Mouse (Mus musculus) forebrain, embryonic 11.5 days (tissue): ENCODE data around the gene Fam169b. TPM values are rescaled to one million over a fixed set of nuclear protein-coding genes. Genes with fewer than 3 reads are reported as not detected.

Source experiments
- ATAC-seq: fragments of 200-750 bp; cut with Nextera tagmentation; replicated peaks from 2 replicates; pipeline ENCODE4 v1.8.0; 2017; ENCODE audit warnings: moderate TSS enrichment; ENCODE audit not compliant: low FRiP score
- DNase-seq: peaks from one replicate; pipeline ENCODE4 v3.0.0-alpha.2; 2017; ENCODE audit warnings: low spot score
- H3K27ac ChIP-seq: fragments of 300-500 bp; sonication (generic); 2 replicates; pipeline ENCODE4 v1.5.1; 2014; ENCODE audit warnings: low read depth, low read length
- H3K27me3 ChIP-seq: fragments of 300-500 bp; sonication (generic); 2 replicates; pipeline ENCODE4 v1.6.1; 2014; ENCODE audit warnings: mild to moderate bottlenecking, low read length, mixed read lengths; ENCODE audit not compliant: control insufficient read depth, insufficient read depth
- H3K36me3 ChIP-seq: fragments of 300-500 bp; sonication (generic); 2 replicates; pipeline ENCODE4 v1.6.1; 2014; ENCODE audit warnings: mild to moderate bottlenecking, low read length, moderate library complexity, mixed read lengths; ENCODE audit not compliant: control insufficient read depth, insufficient read depth
- H3K4me1 ChIP-seq: fragments of 300-500 bp; sonication (generic); replicated peaks from 2 replicates; pipeline ENCODE4 v1.6.1; 2014; ENCODE audit warnings: low read length, mixed read lengths; ENCODE audit not compliant: control insufficient read depth, insufficient read depth
- H3K4me2 ChIP-seq: fragments of 300-500 bp; sonication (generic); 2 replicates; pipeline ENCODE4 v1.6.1; 2014; ENCODE audit warnings: low read depth, mild to moderate bottlenecking, low read length, moderate library complexity, mixed read lengths; ENCODE audit not compliant: severe bottlenecking
- H3K4me3 ChIP-seq: fragments of 300-500 bp; sonication (generic); 2 replicates; pipeline ENCODE4 v1.5.1; 2014; ENCODE audit warnings: low read depth, low read length
- H3K9ac ChIP-seq: fragments of 300-500 bp; sonication (generic); 2 replicates; pipeline ENCODE4 v1.6.1; 2014; ENCODE audit warnings: low read length
- H3K9me3 ChIP-seq: fragments of 300-500 bp; sonication (generic); 2 replicates; pipeline ENCODE4 v1.6.1; 2016; ENCODE audit warnings: low read length, mixed read lengths; ENCODE audit not compliant: control insufficient read depth
- WGBS: fragments of 180-500 bp; shearing (Covaris S2); extraction: QIAGEN DNeasy Blood & Tissue Kit; methylation state at CpG from one replicate; pipeline ENCODE4 v1.1.7; 2014; 5-methylcytosine and 5-hydroxymethylcytosine counted together
- polyA plus RNA-seq: library from polyadenylated mRNA; unstranded; fragments of >200 nt; fragmentation: Nextera tagmentation; extraction: Ambion mirVana; gene quantifications from 2 replicates; pipeline ENCODE4 v1.2.1, GENCODE M21; 2014

Gene Fam169b
- polyA plus RNA-seq, 1 experiment from 2014 or later = 0.39 TPM

DNA sequence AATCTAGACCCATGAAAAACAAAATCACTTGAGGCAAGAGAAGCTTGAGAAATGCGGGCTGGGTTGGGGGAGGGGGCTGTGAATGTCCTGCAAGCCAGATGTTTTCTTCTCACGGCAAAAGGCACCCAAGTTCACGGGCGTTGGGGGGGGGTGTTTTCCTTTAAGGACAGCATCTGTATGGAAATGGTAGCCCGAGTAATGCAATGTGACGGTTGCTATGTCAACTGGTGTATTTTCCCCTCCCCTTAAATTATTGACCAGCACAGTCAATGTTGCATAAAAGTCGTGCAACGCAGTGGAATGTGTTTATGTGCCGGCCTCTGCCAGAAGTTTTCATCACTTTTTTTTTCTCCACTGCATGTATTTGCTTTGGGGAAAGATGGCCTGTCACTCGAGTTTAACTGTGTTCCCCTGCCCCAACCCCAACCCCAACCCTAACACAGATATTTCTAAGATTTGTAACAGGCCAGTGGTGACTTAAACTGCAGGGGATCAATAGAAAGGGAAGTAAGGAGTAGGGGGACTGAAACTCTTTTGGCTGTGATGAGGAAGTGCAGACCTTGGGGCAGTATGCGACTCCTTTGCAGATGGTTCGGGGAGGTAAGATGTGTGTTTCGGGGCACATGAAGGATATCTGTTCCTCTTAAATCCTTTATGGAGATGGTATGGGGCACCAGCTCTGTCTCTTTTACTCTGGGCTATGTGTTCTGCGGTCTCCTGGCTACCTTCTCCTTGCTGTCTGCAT, 39.6 kb downstream of the Fam169b start:
- no peaks in the 10 kb centered on the region for H3K9me3 ChIP-seq
- ATAC-seq (no peak), DNase-seq (no peak)
- H3K27me3 ChIP-seq = no peaks in the 10 kb centered on the region
- H3K9ac ChIP-seq = no peak overlapping the region
- H3K4me2 ChIP-seq = no peak overlapping the region
- no peaks in the 10 kb centered on the region for H3K36me3 ChIP-seq
- no peak overlapping the region for H3K4me3 ChIP-seq
- H3K4me1 ChIP-seq = no peaks in the 10 kb centered on the region
- WGBS = 83% methylated on average over 14 of the region's 14 CpGs
- no peak overlapping the region for H3K27ac ChIP-seq

DNA sequence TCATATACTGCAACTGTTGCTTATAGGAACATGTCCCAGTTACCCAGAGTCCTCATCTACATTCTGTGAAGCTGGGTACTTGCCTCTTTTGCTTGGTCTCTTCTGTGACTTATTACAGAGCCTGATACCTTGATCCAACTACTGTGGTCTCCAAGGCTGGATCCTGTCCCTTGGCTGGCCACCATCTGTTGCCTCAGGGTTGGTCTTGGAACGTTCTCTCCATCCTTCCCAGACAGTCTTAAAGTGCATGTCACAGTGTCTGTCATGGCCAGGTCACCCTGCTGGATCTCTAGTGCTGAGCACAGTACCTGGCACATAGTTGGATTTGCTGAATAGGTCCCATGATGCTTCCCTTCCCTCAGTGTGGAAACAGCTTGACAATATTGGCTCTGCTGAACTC, 40.6 kb downstream of the Fam169b start:
- Histone ChIP-seq H3K27ac (no peak overlapping the region), H3K27me3 (no peaks in the 10 kb centered on the region), H3K9me3 (no peaks in the 10 kb centered on the region), H3K4me3 (no peak overlapping the region), H3K36me3 (no peaks in the 10 kb centered on the region), H3K4me1 (no peaks in the 10 kb centered on the region), H3K9ac (no peak overlapping the region), H3K4me2 (no peak overlapping the region)
- DNase-seq (no peak), ATAC-seq (no peak)
- WGBS = 83% methylated on average over 1 of the region's 1 CpGs

DNA sequence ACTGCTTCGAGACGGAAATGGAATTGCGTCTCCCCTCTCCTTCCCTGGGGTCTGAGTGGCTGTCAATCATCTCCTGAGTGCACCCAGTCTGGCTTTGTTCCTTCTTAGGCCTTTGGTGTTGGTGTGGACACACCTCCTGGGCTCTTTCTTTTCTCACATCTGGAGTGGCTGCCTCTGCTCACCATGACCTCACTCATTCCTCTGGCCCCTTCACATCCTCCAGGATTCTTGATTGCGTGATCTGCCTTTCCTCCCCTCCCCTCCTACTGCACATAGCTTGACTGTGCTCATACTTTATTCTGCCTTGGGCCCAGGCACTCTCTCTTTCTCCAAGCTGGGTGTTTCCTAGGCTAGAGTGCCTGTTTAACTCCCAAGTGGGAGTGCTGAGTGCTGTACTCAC, 41.4 kb downstream of the Fam169b start:
- no peak for ATAC-seq
- H3K9ac ChIP-seq = no peak overlapping the region
- H3K27ac ChIP-seq = no peak overlapping the region
- no peak overlapping the region for H3K4me2 ChIP-seq
- DNase-seq = no peak
- no peaks in the 10 kb centered on the region for H3K36me3 ChIP-seq
- H3K9me3 ChIP-seq = no peaks in the 10 kb centered on the region
- H3K4me1 ChIP-seq = no peaks in the 10 kb centered on the region
- WGBS = 78% methylated on average over 4 of the region's 4 CpGs
- H3K4me3 ChIP-seq = no peak overlapping the region
- H3K27me3 ChIP-seq = no peaks in the 10 kb centered on the region

DNA sequence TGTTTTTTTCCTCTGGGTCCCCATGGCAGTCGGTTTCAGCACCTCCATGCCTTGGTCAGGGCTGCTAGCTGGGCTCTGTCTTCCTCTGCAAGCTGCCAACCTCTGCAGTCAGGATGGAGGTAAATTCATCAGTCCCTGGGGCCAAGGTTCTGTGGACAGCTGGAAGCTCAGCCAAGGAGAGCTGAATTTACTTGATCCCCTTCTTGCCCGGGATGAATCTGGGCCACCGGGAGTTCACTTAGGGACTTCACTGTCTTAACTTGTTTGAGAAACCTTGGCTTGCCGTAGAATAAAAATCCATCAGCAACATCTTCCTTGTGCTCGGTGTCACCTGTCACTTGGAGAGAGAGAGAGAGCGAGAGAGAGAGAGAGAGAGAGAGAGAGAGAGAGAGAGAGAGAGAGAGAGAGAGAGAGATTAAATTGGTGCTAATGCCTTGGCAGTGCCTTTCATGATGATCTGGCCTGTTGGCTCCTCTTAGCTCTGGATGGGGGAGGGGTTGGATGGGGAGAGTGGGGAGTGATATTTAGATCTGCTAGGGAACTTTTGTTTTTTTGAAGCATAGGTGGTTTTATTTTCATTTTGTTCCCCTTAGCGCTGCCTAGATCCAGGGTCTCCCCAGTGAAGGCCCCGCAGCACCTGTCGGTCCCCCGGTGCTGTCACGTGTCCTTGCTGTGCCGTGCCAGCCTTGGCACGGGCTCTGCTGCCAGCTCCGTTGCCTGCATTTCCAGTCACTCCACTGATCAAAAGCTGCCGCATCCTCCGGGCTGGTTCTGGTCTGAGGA, 44.6 kb downstream of the Fam169b start:
- Histone ChIP-seq H3K27ac (no peak overlapping the region), H3K4me2 (no peak overlapping the region), H3K9me3 (no peaks in the 10 kb centered on the region), H3K4me3 (no peak overlapping the region), H3K9ac (no peak overlapping the region), H3K27me3 (no peaks in the 10 kb centered on the region), H3K36me3 (no peaks in the 10 kb centered on the region), H3K4me1 (no peaks in the 10 kb centered on the region)
- WGBS = 88% methylated on average over 15 of the region's 16 CpGs
- ATAC-seq (no peak), DNase-seq (no peak)

DNA sequence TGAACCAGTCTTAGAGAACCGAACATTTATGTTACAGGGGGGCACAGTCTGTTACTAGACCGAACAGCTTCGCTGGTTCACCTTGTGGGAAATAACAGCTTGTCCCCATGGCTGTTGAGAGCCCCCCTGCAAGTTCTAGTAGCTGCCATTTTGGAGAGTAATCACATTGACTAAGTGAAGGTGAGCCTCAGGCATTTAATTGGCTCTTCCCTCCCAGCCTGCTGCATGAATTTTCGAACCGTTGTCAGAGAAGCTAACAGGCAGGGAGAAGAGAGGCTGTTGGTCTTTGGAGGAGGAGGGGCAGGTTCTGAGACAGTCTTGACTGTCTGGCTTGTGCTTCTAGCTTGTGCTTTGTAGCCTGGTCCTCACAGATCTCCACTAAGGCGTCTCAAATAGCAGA, 45.3 kb downstream of the Fam169b start:
- no peak overlapping the region for H3K9ac ChIP-seq
- H3K27me3 ChIP-seq = no peaks in the 10 kb centered on the region
- WGBS = 66% methylated on average over 6 of the region's 6 CpGs
- H3K27ac ChIP-seq = no peak overlapping the region
- H3K4me2 ChIP-seq = no peak overlapping the region
- H3K4me3 ChIP-seq = no peak overlapping the region
- H3K36me3 ChIP-seq = no peaks in the 10 kb centered on the region
- no peaks in the 10 kb centered on the region for H3K9me3 ChIP-seq
- ATAC-seq (no peak), DNase-seq (no peak)
- no peaks in the 10 kb centered on the region for H3K4me1 ChIP-seq

DNA sequence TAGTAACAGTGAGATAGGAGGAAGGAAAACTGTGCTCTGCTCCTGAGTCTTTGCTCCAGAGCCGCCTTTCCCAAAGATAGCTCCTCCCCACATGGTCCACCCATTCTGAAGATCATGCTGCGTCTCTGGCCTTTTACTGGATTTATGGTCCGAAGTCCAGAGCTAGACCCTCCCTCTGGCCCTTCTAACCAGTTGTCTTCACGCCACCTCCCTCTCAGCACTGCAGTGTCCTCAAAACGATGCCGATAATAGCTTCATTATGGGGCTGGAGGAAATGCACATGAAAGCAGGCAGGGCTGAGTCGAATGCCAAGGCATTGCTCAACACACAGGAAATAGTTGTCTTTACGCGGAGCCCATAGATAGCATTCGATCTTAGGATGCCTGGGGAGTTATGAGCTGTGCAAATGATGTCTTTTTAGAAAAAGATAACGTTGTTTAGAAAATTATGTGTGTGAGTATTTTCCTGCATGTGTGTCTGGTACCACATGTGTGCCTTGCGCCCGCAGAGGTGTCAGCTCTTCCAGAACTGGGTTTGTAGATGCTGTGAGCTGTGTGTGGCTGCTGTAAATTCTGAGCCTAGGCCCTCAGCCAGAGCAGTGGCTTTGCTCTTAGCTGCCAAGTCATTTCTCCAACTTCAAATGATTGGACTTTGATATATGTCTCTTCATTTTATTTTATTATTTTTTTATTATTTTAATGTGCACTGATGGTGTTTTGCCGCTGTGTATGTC, 46.6 kb downstream of the Fam169b start:
- H3K9ac ChIP-seq = no peak overlapping the region
- H3K36me3 ChIP-seq = no peaks in the 10 kb centered on the region
- DNase-seq (no peak), ATAC-seq (no peak)
- H3K27ac ChIP-seq = no peak overlapping the region
- no peak overlapping the region for H3K4me2 ChIP-seq
- H3K4me3 ChIP-seq = no peak overlapping the region
- H3K27me3 ChIP-seq = no peaks in the 10 kb centered on the region
- H3K9me3 ChIP-seq = no peaks in the 10 kb centered on the region
- 84% methylated on average over 14 of the region's 14 CpGs for WGBS
- no peaks in the 10 kb centered on the region for H3K4me1 ChIP-seq

DNA sequence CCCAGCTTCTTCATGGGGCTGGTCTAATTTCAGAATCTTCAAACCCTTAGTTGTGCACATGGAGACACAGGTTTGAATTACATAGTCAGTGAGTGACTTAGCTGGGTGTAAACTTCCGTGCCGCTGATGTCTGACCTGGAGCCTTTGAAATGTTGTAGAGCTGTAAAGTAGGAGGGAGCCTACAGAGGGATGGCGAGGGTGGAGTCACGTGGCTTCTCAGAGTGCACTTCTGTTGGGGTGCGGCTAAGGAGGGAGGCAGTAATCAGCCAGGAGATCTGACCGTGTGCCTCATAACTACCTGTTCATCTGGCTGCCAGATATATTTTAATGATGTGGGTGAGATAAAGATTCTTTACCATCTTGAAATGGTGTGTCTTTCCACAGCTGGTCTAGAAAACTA, 49.4 kb downstream of the Fam169b start:
- WGBS = 87% methylated on average over 6 of the region's 6 CpGs
- Histone ChIP-seq H3K36me3 (no peaks in the 10 kb centered on the region), H3K4me3 (no peak overlapping the region), H3K27me3 (no peaks in the 10 kb centered on the region), H3K27ac (no peak overlapping the region), H3K9me3 (no peaks in the 10 kb centered on the region), H3K9ac (no peak overlapping the region), H3K4me2 (no peak overlapping the region), H3K4me1 (no peaks in the 10 kb centered on the region)
- DNase-seq (no peak), ATAC-seq (no peak)

DNA sequence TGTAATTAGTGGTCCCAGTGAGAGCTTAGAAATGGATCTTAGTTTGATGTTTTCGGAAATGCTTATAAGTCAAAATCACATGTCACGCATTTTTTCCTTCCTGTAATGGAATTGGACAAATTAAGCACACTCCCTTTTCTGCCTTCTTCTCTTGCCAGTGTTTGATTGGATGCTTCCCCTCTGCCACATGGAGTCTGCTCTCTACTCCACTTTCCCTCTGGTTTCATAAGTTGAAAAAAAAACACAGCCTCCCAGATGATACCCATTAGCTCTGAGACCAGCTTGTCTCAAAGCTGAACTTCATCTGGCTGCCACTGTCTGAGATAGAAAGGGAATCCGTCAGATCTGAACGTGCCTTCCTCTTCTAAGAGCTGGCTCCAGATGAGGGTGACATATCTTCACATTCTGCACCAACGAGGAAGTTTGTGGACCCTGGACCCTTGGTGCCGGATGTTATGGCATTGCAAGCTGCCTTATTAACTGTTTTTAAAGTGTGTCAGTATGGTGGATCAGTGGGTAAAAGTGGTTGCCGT, 52.6 kb downstream of the Fam169b start:
- H3K4me3 ChIP-seq = no peak overlapping the region
- H3K4me1 ChIP-seq = no peaks in the 10 kb centered on the region
- no peak for DNase-seq
- ATAC-seq = no peak
- no peak overlapping the region for H3K4me2 ChIP-seq
- H3K9me3 ChIP-seq = no peaks in the 10 kb centered on the region
- no peak overlapping the region for H3K9ac ChIP-seq
- H3K27ac ChIP-seq = no peak overlapping the region
- 84% methylated on average over 7 of the region's 7 CpGs for WGBS
- no peaks in the 10 kb centered on the region for H3K27me3 ChIP-seq
- no peaks in the 10 kb centered on the region for H3K36me3 ChIP-seq
